8 mouse cellular contexts compared by ENCODE assay signal in the genomic region with DNA sequence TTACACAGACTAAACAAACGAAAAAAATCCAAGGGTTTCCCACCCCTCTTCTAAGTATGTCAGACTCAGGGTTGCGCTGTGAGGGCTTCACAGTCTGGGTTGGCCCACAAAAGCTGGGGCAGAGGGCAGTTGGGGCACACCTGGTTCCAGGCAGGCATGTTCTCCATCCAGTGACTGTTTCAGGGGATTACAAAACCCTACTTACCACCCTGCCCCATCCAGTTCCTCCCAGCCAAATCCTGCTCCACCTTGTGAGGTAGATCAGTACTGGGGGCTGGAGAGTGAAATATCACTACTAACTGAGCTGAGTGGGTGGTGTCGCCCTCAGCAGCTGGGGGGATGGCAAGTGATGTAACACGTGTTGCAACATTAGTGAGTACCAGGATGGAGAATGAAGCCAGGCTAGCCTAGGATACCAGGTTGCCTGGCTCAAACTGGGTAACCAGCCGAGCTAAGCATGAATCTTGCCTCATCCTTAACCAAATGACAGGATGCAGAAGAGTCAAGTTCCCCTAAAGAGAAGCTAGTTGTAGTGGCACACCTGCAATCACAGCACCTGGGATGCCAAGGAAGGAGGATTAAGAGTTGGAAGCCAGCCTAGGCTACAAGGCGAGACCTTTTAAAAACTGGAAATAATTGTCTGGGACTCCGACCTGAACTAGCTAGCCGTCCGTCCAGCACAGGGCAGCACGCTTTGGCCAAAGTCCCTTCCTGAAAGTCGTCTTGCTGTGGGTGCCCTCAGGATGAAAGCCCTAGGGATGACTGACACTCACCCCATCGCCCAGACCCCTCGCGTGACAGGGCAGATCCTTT. TPM values are rescaled to one million over a fixed set of nuclear protein-coding genes. Genes with fewer than 3 reads are reported as not detected.
DNase-seq lines count a peak whose midpoint lies in the region; ATAC-seq lines count a peak whose summit lies in the region.

No protein-coding gene starts in this region.

- H3K4me1 ChIP-seq in neural tube, embryonic 11.5 days (ENCODE audit: control insufficient read depth, insufficient read depth, low read length), result 0 out of 2 replicates have a peak, but pooled peaks cover 3% of the 10 kb centered on the region
- H3K4me1 ChIP-seq in embryonic facial prominence, embryonic 12.5 days, result peaks cover 8% of the 10 kb centered on the region; the same call in 1 of the 2 replicates
- peaks cover 16% of the 10 kb centered on the region; the same call in 1 of the 2 replicates for H3K4me1 ChIP-seq in hindbrain, embryonic 15.5 days (replicated peaks)
- peaks cover 17% of the 10 kb centered on the region for H3K4me1 ChIP-seq in limb, embryonic 15.5 days

- no peaks in the 10 kb centered on the region for H3K9me3 ChIP-seq in neural tube, embryonic 11.5 days (ENCODE audit: control insufficient read depth, low read length)
- H3K9me3 ChIP-seq in embryonic facial prominence, embryonic 12.5 days, result no peaks in the 10 kb centered on the region
- no peaks in the 10 kb centered on the region for H3K9me3 ChIP-seq in hindbrain, embryonic 15.5 days
- no peaks in the 10 kb centered on the region for H3K9me3 ChIP-seq in limb, embryonic 15.5 days

- H3K36me3 ChIP-seq in neural tube, embryonic 11.5 days (ENCODE audit: control insufficient read depth, insufficient read depth, low read length), result no peaks in the 10 kb centered on the region
- no peaks in the 10 kb centered on the region for H3K36me3 ChIP-seq in embryonic facial prominence, embryonic 12.5 days
- no peaks in the 10 kb centered on the region for H3K36me3 ChIP-seq in hindbrain, embryonic 15.5 days
- no peaks in the 10 kb centered on the region for H3K36me3 ChIP-seq in limb, embryonic 15.5 days

- no peaks in the 10 kb centered on the region for H3K27me3 ChIP-seq in neural tube, embryonic 11.5 days (ENCODE audit: control insufficient read depth, insufficient read depth, low read length)
- H3K27me3 ChIP-seq in embryonic facial prominence, embryonic 12.5 days, result peaks cover 5% of the 10 kb centered on the region; the same call in 1 of the 2 replicates
- 0 out of 2 replicates have a peak, but pooled peaks cover 4% of the 10 kb centered on the region for H3K27me3 ChIP-seq in hindbrain, embryonic 15.5 days
- peaks cover 9% of the 10 kb centered on the region; the same call in 1 of the 2 replicates for H3K27me3 ChIP-seq in limb, embryonic 15.5 days

- no peak for ATAC-seq in neural tube, embryonic 11.5 days (ENCODE audit: insufficient read depth, low FRiP score, low TSS enrichment)
- ATAC-seq in embryonic facial prominence, embryonic 12.5 days (ENCODE audit: insufficient number of reproducible peaks, insufficient read depth, low FRiP score, low TSS enrichment), result no peak
- no peak for ATAC-seq in hindbrain, embryonic 15.5 days (ENCODE audit: low FRiP score, low read depth)
- no peak for ATAC-seq in limb, embryonic 15.5 days (ENCODE audit: insufficient number of reproducible peaks, low FRiP score, low TSS enrichment, low read depth)

- WGBS in neural tube, embryonic 11.5 days, result 22% methylated on average over 14 of the region's 14 CpGs
- WGBS in embryonic facial prominence, embryonic 12.5 days, result 21% methylated on average over 14 of the region's 14 CpGs
- WGBS in hindbrain, embryonic 15.5 days, result 21% methylated on average over 14 of the region's 14 CpGs
- 21% methylated on average over 14 of the region's 14 CpGs for WGBS in limb, embryonic 15.5 days

- no peak overlapping the region for H3K27ac ChIP-seq in neural tube, embryonic 11.5 days (ENCODE audit: low read depth, low read length)
- H3K27ac ChIP-seq in embryonic facial prominence, embryonic 12.5 days, result no peak overlapping the region
- H3K27ac ChIP-seq in hindbrain, embryonic 15.5 days (replicated peaks), result peak overlapping the region; percentile 82
- peak overlapping the region; percentile 77 for H3K27ac ChIP-seq in limb, embryonic 15.5 days

- peak overlapping the region; percentile 71 for H3K4me3 ChIP-seq in neural tube, embryonic 11.5 days (ENCODE audit: low read depth, low read length)
- peak overlapping the region; percentile 57 for H3K4me3 ChIP-seq in embryonic facial prominence, embryonic 12.5 days
- H3K4me3 ChIP-seq in hindbrain, embryonic 15.5 days, result peak overlapping the region; percentile 56
- H3K4me3 ChIP-seq in limb, embryonic 15.5 days, result peak overlapping the region; percentile 80

- peak overlapping the region; percentile 92 for H3K4me2 ChIP-seq in neural tube, embryonic 11.5 days (ENCODE audit: low read depth)
- H3K4me2 ChIP-seq in embryonic facial prominence, embryonic 12.5 days (replicated peaks), result peak overlapping the region; percentile 90
- H3K4me2 ChIP-seq in hindbrain, embryonic 15.5 days, result peak overlapping the region; percentile 82
- peak overlapping the region; percentile 97 for H3K4me2 ChIP-seq in limb, embryonic 15.5 days

- no peak for DNase-seq in neural tube, embryonic 11.5 days (ENCODE audit: low spot score)
- DNase-seq in neural tube, embryonic 10.5 days (ENCODE audit: extremely low spot score, low spot score), result no peak
- DNase-seq in naive thymus-derived CD4-positive, alpha-beta T cell, adult 2 months (ENCODE audit: low read depth), result peak; percentile 51
- no peak for DNase-seq in adrenal gland, adult 8-10 months
- DNase-seq in cerebellum, adult 11-12 months, result no peak

- peak overlapping the region; percentile 90 for H3K9ac ChIP-seq in neural tube, embryonic 11.5 days (ENCODE audit: low read length)
- H3K9ac ChIP-seq in embryonic facial prominence, embryonic 12.5 days, result peak overlapping the region; percentile 75
- H3K9ac ChIP-seq in hindbrain, embryonic 15.5 days, result peak overlapping the region; percentile 65
- H3K9ac ChIP-seq in limb, embryonic 15.5 days, result peak overlapping the region; percentile 82

RNA-seq across cellular contexts. Expression of a gene that starts 0.7 kb away (rescaled TPM):
- polyA plus RNA-seq in neural tube, embryonic 11.5 days (2014; fragmentation: Nextera tagmentation; extraction: Ambion mirVana), result 12.7 and 15.5 TPM in 2 replicates
- 14.4 and 14.7 TPM in 2 replicates for polyA plus RNA-seq in embryonic facial prominence, embryonic 12.5 days (2016; fragmentation: Nextera tagmentation; extraction: Ambion mirVana)
- 18.9 and 22.1 TPM in 2 replicates for polyA plus RNA-seq in hindbrain, embryonic 15.5 days (2015; fragmentation: Nextera tagmentation; extraction: Ambion mirVana)
- polyA plus RNA-seq in limb, embryonic 15.5 days (2015; fragmentation: Nextera tagmentation; extraction: Ambion mirVana), result 139 and 142 TPM in 2 replicates
- total RNA-seq in adrenal gland, adult 8-10 months (2022), result 100 to 1,000 TPM; 138 to 436 (median 316) TPM

RNA-seq across cellular contexts. Expression of a gene that starts 40.9 kb away (rescaled TPM):
- polyA plus RNA-seq in neural tube, embryonic 11.5 days (2014; fragmentation: Nextera tagmentation; extraction: Ambion mirVana), result 11.2 and 12.0 TPM in 2 replicates
- polyA plus RNA-seq in embryonic facial prominence, embryonic 12.5 days (2016; fragmentation: Nextera tagmentation; extraction: Ambion mirVana), result 17.6 and 20.2 TPM in 2 replicates
- 14.6 and 16.8 TPM in 2 replicates for polyA plus RNA-seq in hindbrain, embryonic 15.5 days (2015; fragmentation: Nextera tagmentation; extraction: Ambion mirVana)
- 15.6 and 16.7 TPM in 2 replicates for polyA plus RNA-seq in limb, embryonic 15.5 days (2015; fragmentation: Nextera tagmentation; extraction: Ambion mirVana)
- 10 to 100 TPM; 32.5 to 46.9 (median 40.3) TPM for total RNA-seq in adrenal gland, adult 8-10 months (2022)

RNA-seq across cellular contexts. Expression of a gene that starts 56.6 kb away (rescaled TPM):
- 10.1 and 10.3 TPM in 2 replicates for polyA plus RNA-seq in neural tube, embryonic 11.5 days (2014; fragmentation: Nextera tagmentation; extraction: Ambion mirVana)
- polyA plus RNA-seq in embryonic facial prominence, embryonic 12.5 days (2016; fragmentation: Nextera tagmentation; extraction: Ambion mirVana), result 4.9 and 5.3 TPM in 2 replicates
- polyA plus RNA-seq in hindbrain, embryonic 15.5 days (2015; fragmentation: Nextera tagmentation; extraction: Ambion mirVana), result 1.3 TPM in 2 replicates
- 3.0 and 3.4 TPM in 2 replicates for polyA plus RNA-seq in limb, embryonic 15.5 days (2015; fragmentation: Nextera tagmentation; extraction: Ambion mirVana)
- total RNA-seq in adrenal gland, adult 8-10 months (2022), result 1 to 10 TPM in 1 of 4 experiments, under 1 TPM in 3; 0.25 to 1.5 (median 0.51) TPM

Comparison
In these comparisons a context has a peak if more than half of its experiments do, and no peak if none do; other contexts are left out.
1. H3K27ac ChIP-seq: peak in hindbrain, embryonic 15.5 days (single experiment) and limb, embryonic 15.5 days (single experiment); none in neural tube, embryonic 11.5 days (single experiment) and embryonic facial prominence, embryonic 12.5 days (single experiment).
2. Peak in every context shown above with its lines, with median percentiles within 50 percentile points of each other: H3K4me2 ChIP-seq, H3K4me3 ChIP-seq and H3K9ac ChIP-seq.